Mouse (Mus musculus): ENCODE measurements around the gene Angptl3. TPM values are rescaled to one million over a fixed set of nuclear protein-coding genes. Genes with fewer than 3 reads are reported as not detected.

The Angptl3 gene
- polyA plus RNA-seq, 1 experiment from 2014 or later = 0.68 TPM

- Histone ChIP-seq H3K27me3 (ENCODE audit: control insufficient read depth, insufficient read depth, low read length) (no peaks in the 10 kb centered on the region), H3K27ac (ENCODE audit: low read length) (no peak overlapping the region), H3K9me3 (replicated peaks; ENCODE audit: control insufficient read depth, low read length) (no peaks in the 10 kb centered on the region), H3K4me1 (ENCODE audit: control insufficient read depth, insufficient read depth, low read length) (peaks cover 6% of the 10 kb centered on the region; the same call in 1 of the 2 replicates), H3K4me3 (ENCODE audit: low read length) (no peak overlapping the region), H3K36me3 (ENCODE audit: control insufficient read depth, insufficient read depth) (no peaks in the 10 kb centered on the region), H3K4me2 (ENCODE audit: low read depth, low read length) (no peak overlapping the region), H3K9ac (ENCODE audit: low read length) (no peak overlapping the region)
- WGBS = 90% methylated on average over 3 of the region's 3 CpGs
- no peak for ATAC-seq (replicated peaks; ENCODE audit: extremely low read depth, insufficient read depth, low FRiP score)
Observed at GRCm38 (mm10) chr4:99091777-99092176, 61.0 kb downstream of the Angptl3 start.

Other genes with a start within 250 kb of the Angptl3 start
- 0.50 and 0.75 TPM in 2 replicates for gene Kank4, start 213.4 kb upstream of the Angptl3 start, polyA plus RNA-seq (2015; fragmentation: Nextera tagmentation; extraction: Ambion mirVana)
- gene I0C0044D17Rik, start 207.1 kb upstream of the Angptl3 start, polyA plus RNA-seq (2015; fragmentation: Nextera tagmentation; extraction: Ambion mirVana) = not detected in 2 replicates
- 39.5 and 44.0 TPM in 2 replicates for gene Usp1, start 107.1 kb upstream of the Angptl3 start, polyA plus RNA-seq (2015; fragmentation: Nextera tagmentation; extraction: Ambion mirVana)
- gene Dock7, start 90.0 kb downstream of the Angptl3 start, polyA plus RNA-seq (2015; fragmentation: Nextera tagmentation; extraction: Ambion mirVana) = 18.5 and 20.6 TPM in 2 replicates
- 9.6 and 10.7 TPM in 2 replicates for gene Atg4c, start 163.0 kb downstream of the Angptl3 start, polyA plus RNA-seq (2015; fragmentation: Nextera tagmentation; extraction: Ambion mirVana)

Measured in heart, embryonic 16.5 days (tissue).